ENCODE assay signal across 8 mouse cellular contexts in genomic region chr12:16754311-16754710, GRCm38 (mm10). TPM values are rescaled to one million over a fixed set of nuclear protein-coding genes. Genes with fewer than 3 reads are reported as not detected.
DNase-seq lines count a peak whose midpoint lies in the region; ATAC-seq and TF ChIP-seq lines count a peak whose summit lies in the region.

No protein-coding gene starts in this region.

- ATAC-seq in heart, embryonic 11.5 days (replicated peaks; ENCODE audit: insufficient number of reproducible peaks, low FRiP score, low TSS enrichment): no peak

- TF ChIP-seq POLR2A in testis, adult 2 months (IDR thresholded peaks at IDR 0.05; ENCODE audit: control insufficient read depth, low read depth, low read length): no peak

- WGBS in heart, embryonic 11.5 days (ENCODE audit: insufficient replicate concordance): 2% methylated on average over 2 of the region's 2 CpGs

- 0 out of 2 replicates have a peak, but pooled peaks cover 4% of the 10 kb centered on the region for H3K4me1 ChIP-seq in heart, embryonic 11.5 days (ENCODE audit: control insufficient read depth, insufficient read depth, low read length)
- peaks cover 1% of the 10 kb centered on the region; the same call in 1 of the 2 replicates for H3K4me1 ChIP-seq in testis, adult 2 months (ENCODE audit: control insufficient read depth, insufficient read depth, low read length)

- no peak overlapping the region for H3K27ac ChIP-seq in heart, embryonic 11.5 days (ENCODE audit: low read depth, low read length)
- H3K27ac ChIP-seq in testis, adult 2 months (ENCODE audit: control insufficient read depth, insufficient read depth, low read depth, low read length): no peak overlapping the region

- TF ChIP-seq CTCF in testis, adult 2 months (IDR thresholded peaks at IDR 0.05; ENCODE audit: control insufficient read depth, insufficient read depth, insufficient replicate concordance, low read depth, low read length): peak; percentile 81

- no peak overlapping the region for H3K9ac ChIP-seq in heart, embryonic 11.5 days (ENCODE audit: low read depth, low read length)

- no peaks in the 10 kb centered on the region for H3K27me3 ChIP-seq in heart, embryonic 11.5 days (ENCODE audit: control insufficient read depth, insufficient read depth, low read length)
- H3K27me3 ChIP-seq in testis, adult 2 months (ENCODE audit: control insufficient read depth, insufficient read depth, low read length): no peaks in the 10 kb centered on the region

- no peaks in the 10 kb centered on the region for H3K9me3 ChIP-seq in heart, embryonic 11.5 days (replicated peaks; ENCODE audit: control insufficient read depth, low read length)

- peak; percentile 76 for DNase-seq in heart, adult 11 months
- DNase-seq in testis, postnatal 14 days (ENCODE audit: low spot score): no peak
- DNase-seq in cerebellum, postnatal 25 days: peak; percentile 45 to 69
- peak; percentile 68 for DNase-seq in heart, postnatal 4 days
- DNase-seq in lung, postnatal 25 days (ENCODE audit: low spot score): peak; percentile 35
- peak; percentile 69 for DNase-seq in thymus, postnatal 25 days

- no peak overlapping the region for H3K4me3 ChIP-seq in heart, embryonic 11.5 days (ENCODE audit: low read depth, low read length)
- no peak overlapping the region for H3K4me3 ChIP-seq in testis, adult 2 months (ENCODE audit: control insufficient read depth, low read depth, low read length)

- H3K36me3 ChIP-seq in heart, embryonic 11.5 days (ENCODE audit: control insufficient read depth, insufficient read depth, low read length): no peaks in the 10 kb centered on the region
- no peaks in the 10 kb centered on the region for H3K36me3 ChIP-seq in testis, adult 2 months (ENCODE audit: control insufficient read depth, insufficient read depth, low read length)

- no peak overlapping the region for H3K4me2 ChIP-seq in heart, embryonic 11.5 days

RNA-seq across cellular contexts. Expression of gene Greb1, which starts 46.4 kb away (rescaled TPM):
- 1.9 and 3.1 TPM in 2 replicates for polyA plus RNA-seq in heart, embryonic 11.5 days (2014; fragmentation: Nextera tagmentation; extraction: Ambion mirVana)
- 2.6 and 3.1 TPM in 2 replicates for polyA plus RNA-seq in testis, adult 2 months (2012; rRNA removed)
- under 1 TPM; 0.10 to 0.54 TPM for total RNA-seq in heart, postnatal 4 days (2021)

RNA-seq across cellular contexts. Expression of gene E2f6, which starts 56.5 kb away (rescaled TPM):
- 56.0 and 59.7 TPM in 2 replicates for polyA plus RNA-seq in heart, embryonic 11.5 days (2014; fragmentation: Nextera tagmentation; extraction: Ambion mirVana)
- 3.2 and 5.0 TPM in 2 replicates for polyA plus RNA-seq in testis, adult 2 months (2012; rRNA removed)
- 10 to 100 TPM; 51.1 to 53.6 TPM for total RNA-seq in heart, postnatal 4 days (2021)
